Mouse (Mus musculus) adrenal gland, adult 18-20 months (tissue): ENCODE data around the gene Slc25a43. TPM values are rescaled to one million over a fixed set of nuclear protein-coding genes. Genes with fewer than 3 reads are reported as not detected.

Experiments
- DNase-seq, 2 experiments: peaks; one replicate each; pipeline ENCODE4 v3.0.0; 2021 to 2022; ENCODE audit warnings: low spot score in 2 of 2
- long read RNA-seq, 2 experiments: library from polyadenylated mRNA; stranded (forward); transcript quantifications; one replicate each; pipeline ENCODE4 v2.0.0; 2021
- total RNA-seq, 2 experiments: library from RNA; stranded (reverse); gene quantifications; 1 replicate in 1 of 2; 2 replicates in 1 of 2; pipeline ENCODE4 v1.2.3; 2021

Gene Slc25a43
- total RNA-seq: 1 to 10 TPM; 1.2 to 2.1 TPM
- long read RNA-seq, experiment 1: 0 reads
- long read RNA-seq, experiment 2, partial matches to known transcripts: 0 of 4 reads
- long read RNA-seq, experiment 2, other reads (novel, unspliced or antisense): 1 of 4 reads

GRCm38 (mm10) chrX:36743503-36744101, at the start of gene Slc25a43:
Slc25a43 (plus strand) TSS chrX:36743659.
- peak; percentile 30 to 32 for DNase-seq

- no peak for DNase-seq
These were observed 3.1 kb upstream of the Slc25a43 start for GRCm38 (mm10) chrX:36740124-36740951.

GRCm38 (mm10) chrX:36741278-36741677, 2.2 kb upstream of the Slc25a43 start:
- no peak for DNase-seq

GRCm38 (mm10) chrX:36742744-36743143, 715 bp upstream of the Slc25a43 start:
- no peak for DNase-seq

GRCm38 (mm10) chrX:36744735-36745134, 1.3 kb downstream of the Slc25a43 start:
- no peak for DNase-seq

- no peak for DNase-seq
These were observed 1.9 kb downstream of the Slc25a43 start for GRCm38 (mm10) chrX:36745333-36745732.

- DNase-seq: no peak
These were observed 3.3 kb downstream of the Slc25a43 start for GRCm38 (mm10) chrX:36746789-36747188.

- no peak for DNase-seq
These were observed 5.1 kb downstream of the Slc25a43 start for GRCm38 (mm10) chrX:36748573-36748972.

GRCm38 (mm10) chrX:36749281-36749785, 5.9 kb downstream of the Slc25a43 start:
- no peak for DNase-seq

GRCm38 (mm10) chrX:36750591-36750990, 7.1 kb downstream of the Slc25a43 start:
- no peak for DNase-seq

GRCm38 (mm10) chrX:36752586-36752985, 9.1 kb downstream of the Slc25a43 start:
- no peak for DNase-seq

- no peak for DNase-seq
These were observed 14.5 kb downstream of the Slc25a43 start for GRCm38 (mm10) chrX:36757796-36758472.

- no peak for DNase-seq
These were observed 15.1 kb downstream of the Slc25a43 start for GRCm38 (mm10) chrX:36758566-36758965.

- DNase-seq: peak in 1 of 2 experiments; percentile 33
These were observed 17.6 kb downstream of the Slc25a43 start for GRCm38 (mm10) chrX:36760946-36761635.

GRCm38 (mm10) chrX:36762289-36762688, 18.8 kb downstream of the Slc25a43 start:
- DNase-seq: no peak

GRCm38 (mm10) chrX:36762894-36763293, 19.4 kb downstream of the Slc25a43 start:
- no peak for DNase-seq

GRCm38 (mm10) chrX:36763298-36763933, 20.0 kb downstream of the Slc25a43 start:
- no peak for DNase-seq

GRCm38 (mm10) chrX:36763934-36764317, 20.5 kb downstream of the Slc25a43 start:
- no peak for DNase-seq

- DNase-seq: no peak
These were observed 23.9 kb downstream of the Slc25a43 start for GRCm38 (mm10) chrX:36767386-36767785.

GRCm38 (mm10) chrX:36772591-36772990, 29.1 kb downstream of the Slc25a43 start:
- no peak for DNase-seq
